Mouse (Mus musculus) c-Kit-positive CD71-negative TER-119-negative erythroid progenitor cells, embryonic 14.5 days (primary cell): ENCODE measurements at regions not wholly inside any gene's neighbourhood (a gene's known extent, or its start where the extent isn't known, plus 50 kb on each side); places are given as distances from the start of the nearest gene placed in this dataset.

Experiments used
- DNase-seq: peaks from one replicate; pipeline ENCODE4 v3.0.0-alpha.2; 2013; ENCODE audit warnings: low read depth

GRCm38 (mm10) chr9:41306229-41306628 is 144.7 kb upstream of the Ubash3b start:
- no peak for DNase-seq

GRCm38 (mm10) chr9:41303494-41303828 is 142.0 kb upstream of the Ubash3b start:
- DNase-seq: no peak

- no peak for DNase-seq
Measured at GRCm38 (mm10) chr9:41302809-41303493, 141.5 kb upstream of the Ubash3b start.

- DNase-seq: no peak
Measured at GRCm38 (mm10) chr9:41286145-41286468, 124.6 kb upstream of the Ubash3b start.

GRCm38 (mm10) chr9:41285266-41286144 is 124.0 kb upstream of the Ubash3b start:
- DNase-seq: no peak

GRCm38 (mm10) chr9:41277726-41278125 is 116.2 kb upstream of the Ubash3b start:
- no peak for DNase-seq

- DNase-seq: no peak
Measured at GRCm38 (mm10) chr9:41273839-41274271, 112.4 kb upstream of the Ubash3b start.

GRCm38 (mm10) chr9:41273171-41273781 is 111.8 kb upstream of the Ubash3b start:
- no peak for DNase-seq

GRCm38 (mm10) chr9:41272596-41272995 is 111.1 kb upstream of the Ubash3b start:
- DNase-seq: no peak

- no peak for DNase-seq
Measured at GRCm38 (mm10) chr9:41268112-41268511, 106.6 kb upstream of the Ubash3b start.

- no peak for DNase-seq
Measured at GRCm38 (mm10) chr9:41264485-41264884, 103.0 kb upstream of the Ubash3b start.

- no peak for DNase-seq
Measured at GRCm38 (mm10) chr9:41257244-41257643, 95.7 kb upstream of the Ubash3b start.

GRCm38 (mm10) chr9:41242372-41242771 is 80.9 kb upstream of the Ubash3b start:
- DNase-seq: no peak

- DNase-seq: no peak
Measured at GRCm38 (mm10) chr9:41239097-41239451, 77.6 kb upstream of the Ubash3b start.

- DNase-seq: no peak
Measured at GRCm38 (mm10) chr9:41238395-41239096, 77.0 kb upstream of the Ubash3b start.

GRCm38 (mm10) chr9:41237265-41237664 is 75.8 kb upstream of the Ubash3b start:
- DNase-seq: no peak

GRCm38 (mm10) chr9:41229225-41229582 is 67.7 kb upstream of the Ubash3b start:
- no peak for DNase-seq

- peak; percentile 74 for DNase-seq
Measured at GRCm38 (mm10) chr9:41228425-41229224, 67.1 kb upstream of the Ubash3b start.

- no peak for DNase-seq
Measured at GRCm38 (mm10) chr9:41223406-41223805, 61.9 kb upstream of the Ubash3b start.

GRCm38 (mm10) chr9:41222346-41223015 is 61.0 kb upstream of the Ubash3b start:
- no peak for DNase-seq

GRCm38 (mm10) chr9:41221110-41221790 is 59.8 kb upstream of the Ubash3b start:
- no peak for DNase-seq
